Mouse (Mus musculus): ENCODE measurements at regions not wholly inside any gene's neighbourhood (a gene's known extent, or its start where the extent isn't known, plus 50 kb on each side); places are given as distances from the start of the nearest gene placed in this dataset.

- peak in 1 of 2 experiments; percentile 15 for DNase-seq (ENCODE audit: low spot score in 2 of 2)
Measured at GRCm38 (mm10) chr3:13242532-13242931, 1238.0 kb upstream of the Slc7a12 start.

DNA sequence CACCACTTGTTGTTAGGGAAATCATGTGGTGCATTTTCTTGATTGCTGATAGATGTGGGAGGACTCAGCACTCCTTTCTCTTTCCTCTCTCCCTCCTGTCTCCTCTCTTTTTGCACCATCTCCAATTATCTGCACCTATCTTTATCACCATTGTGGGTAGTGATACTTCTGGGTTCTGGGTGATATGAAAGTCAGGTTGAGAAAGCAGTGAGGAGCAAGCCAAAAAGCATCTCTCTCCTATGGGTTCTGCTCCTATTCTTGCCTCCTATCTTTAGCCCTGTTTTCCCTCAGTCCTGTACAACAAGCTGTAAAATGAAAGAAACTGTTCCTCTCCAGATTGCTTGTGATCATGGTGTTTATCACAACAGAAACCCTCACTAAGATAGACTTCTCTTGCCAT is 1233.0 kb upstream of the Slc7a12 start:
- no peak for DNase-seq (ENCODE audit: low spot score in 2 of 2)

- no peak for DNase-seq (ENCODE audit: low spot score in 2 of 2)
Measured at GRCm38 (mm10) chr3:13248789-13249188, 1231.7 kb upstream of the Slc7a12 start.

DNA sequence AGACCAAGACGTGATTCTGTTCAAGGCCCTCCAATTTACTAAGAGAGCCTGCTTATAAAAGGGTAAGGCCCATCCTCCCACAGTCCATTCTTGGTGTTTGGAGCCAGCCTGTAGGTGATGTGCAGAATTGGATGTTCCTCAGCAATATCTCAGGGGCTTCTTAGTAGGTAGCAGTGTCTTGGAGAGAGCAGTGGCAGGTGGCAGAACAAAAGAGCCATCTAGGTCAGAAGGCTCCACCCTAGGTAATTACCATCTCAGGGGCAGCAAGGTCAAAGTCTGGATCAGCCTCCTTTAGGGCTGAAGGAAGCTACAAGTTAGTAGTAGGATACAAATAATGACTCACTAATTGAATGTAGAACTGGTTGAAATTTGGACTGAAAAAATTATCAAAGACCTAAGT is 1229.8 kb upstream of the Slc7a12 start:
- no peak for DNase-seq (ENCODE audit: low spot score in 2 of 2)

GRCm38 (mm10) chr3:13254061-13254460 is 1226.4 kb upstream of the Slc7a12 start:
- no peak for DNase-seq (ENCODE audit: low spot score in 2 of 2)
